Mouse (Mus musculus): ENCODE measurements around the gene Snx30.
"Not testable (repeated sequence)": the region's sequence is repeated elsewhere in the genome, so short reads cannot be mapped to it uniquely, and the experiment has no call there.

The Snx30 gene

GRCm38 (mm10) chr4:59805181-59805967 lies at the start of gene Snx30:
Gene Snx30 (plus strand): TSS chr4:59805840.
- peak; percentile 77 for DNase-seq (ENCODE audit: low spot score)

- DNase-seq (ENCODE audit: low spot score), result peak; percentile 94
Observed at GRCm38 (mm10) chr4:59756332-59757082, 49.1 kb upstream of the Snx30 start.

GRCm38 (mm10) chr4:59757452-59758435 lies 47.9 kb upstream of the Snx30 start:
- peak; percentile 20 for DNase-seq (ENCODE audit: low spot score)

GRCm38 (mm10) chr4:59760016-59760415 lies 45.6 kb upstream of the Snx30 start:
- no peak for DNase-seq (ENCODE audit: low spot score)

- DNase-seq (ENCODE audit: low spot score), result peak; percentile 72
Observed at GRCm38 (mm10) chr4:59760636-59761364, 44.8 kb upstream of the Snx30 start.

- DNase-seq (ENCODE audit: low spot score), result peak; percentile 80
Observed at GRCm38 (mm10) chr4:59761365-59761729, 44.3 kb upstream of the Snx30 start.

GRCm38 (mm10) chr4:59764950-59765349 lies 40.7 kb upstream of the Snx30 start:
- no peak for DNase-seq (ENCODE audit: low spot score)

- DNase-seq (ENCODE audit: low spot score), result peak; percentile 53
Observed at GRCm38 (mm10) chr4:59765385-59766005, 40.1 kb upstream of the Snx30 start.

- no peak for DNase-seq (ENCODE audit: low spot score)
Observed at GRCm38 (mm10) chr4:59767717-59768116, 37.9 kb upstream of the Snx30 start.

- no peak for DNase-seq (ENCODE audit: low spot score)
Observed at GRCm38 (mm10) chr4:59772171-59772879, 33.3 kb upstream of the Snx30 start.

- no peak for DNase-seq (ENCODE audit: low spot score)
Observed at GRCm38 (mm10) chr4:59777828-59778227, 27.8 kb upstream of the Snx30 start.

GRCm38 (mm10) chr4:59780568-59780967 lies 25.1 kb upstream of the Snx30 start:
- DNase-seq (ENCODE audit: low spot score), result peak; percentile 48

GRCm38 (mm10) chr4:59782853-59783684 lies 22.6 kb upstream of the Snx30 start:
- no peak for DNase-seq (ENCODE audit: low spot score)

GRCm38 (mm10) chr4:59783685-59784279 lies 21.9 kb upstream of the Snx30 start:
- DNase-seq (ENCODE audit: low spot score), result peak; percentile 98

- DNase-seq (ENCODE audit: low spot score), result no peak
Observed at GRCm38 (mm10) chr4:59785412-59785811, 20.2 kb upstream of the Snx30 start.

GRCm38 (mm10) chr4:59786661-59787060 lies 19.0 kb upstream of the Snx30 start:
- DNase-seq (ENCODE audit: low spot score), result peak; percentile 71

GRCm38 (mm10) chr4:59787126-59787525 lies 18.5 kb upstream of the Snx30 start:
- no peak for DNase-seq (ENCODE audit: low spot score)

GRCm38 (mm10) chr4:59789015-59789414 lies 16.6 kb upstream of the Snx30 start:
- DNase-seq (ENCODE audit: low spot score), result no peak

GRCm38 (mm10) chr4:59793626-59794025 lies 12.0 kb upstream of the Snx30 start:
- DNase-seq (ENCODE audit: low spot score), result not testable (repeated sequence)
